Mouse (Mus musculus) lung, postnatal 0 days (tissue): ENCODE measurements around the gene Cdyl. TPM values are rescaled to one million over a fixed set of nuclear protein-coding genes. Genes with fewer than 3 reads are reported as not detected.

Experiments used
- ATAC-seq: fragments of 200-750 bp; cut with Nextera tagmentation; 2 replicates; pipeline ENCODE4 v1.8.0; 2017; ENCODE audit warnings: moderate library complexity
- DNase-seq: peaks from one replicate; pipeline ENCODE4 v3.0.0-alpha.2; 2016; ENCODE audit warnings: low spot score
- H3K27ac ChIP-seq: fragments of 300-500 bp; sonication (generic); 2 replicates; pipeline ENCODE4 v1.5.1; 2014; ENCODE audit warnings: antibody characterized with exemption, mild to moderate bottlenecking, low read length, mixed read lengths
- H3K27me3 ChIP-seq: fragments of 300-500 bp; sonication (generic); replicated peaks from 2 replicates; pipeline ENCODE4 v1.6.1; 2014; ENCODE audit warnings: low read length, mixed read lengths; ENCODE audit not compliant: insufficient read depth
- H3K36me3 ChIP-seq: fragments of 300-500 bp; sonication (generic); 2 replicates; pipeline ENCODE4 v1.6.1; 2014; ENCODE audit warnings: low read length, mixed read lengths; ENCODE audit not compliant: insufficient read depth
- H3K4me1 ChIP-seq: fragments of 300-500 bp; sonication (generic); 2 replicates; pipeline ENCODE4 v1.6.1; 2014; ENCODE audit warnings: antibody characterized with exemption, low read depth, low read length, mixed read lengths; ENCODE audit not compliant: insufficient read depth
- H3K4me2 ChIP-seq: fragments of 300-500 bp; sonication (generic); replicated peaks from 2 replicates; pipeline ENCODE4 v1.6.1; 2014; ENCODE audit warnings: low read depth, mild to moderate bottlenecking, low read length, moderate library complexity, mixed read lengths
- H3K4me3 ChIP-seq: fragments of 300-500 bp; sonication (generic); 2 replicates; pipeline ENCODE4 v1.5.1; 2014; ENCODE audit warnings: low read depth, low read length
- H3K9ac ChIP-seq: fragments of 300-500 bp; sonication (generic); replicated peaks from 2 replicates; pipeline ENCODE4 v1.6.1; 2014; ENCODE audit warnings: low read depth, mild to moderate bottlenecking
- H3K9me3 ChIP-seq: fragments of 300-500 bp; sonication (generic); 2 replicates; pipeline ENCODE4 v1.6.1; 2016; ENCODE audit warnings: low read length, mixed read lengths
- CTCF ChIP-seq: IDR thresholded peaks from 2 replicates; pipeline ENCODE4 v1.5.1; 2016; ENCODE audit warnings: antibody characterized with exemption, mild to moderate bottlenecking
- EP300 ChIP-seq: IDR thresholded peaks from 2 replicates; pipeline ENCODE4 v1.6.1; 2016; ENCODE audit warnings: antibody characterized with exemption, mild to moderate bottlenecking, control low read depth
- WGBS: fragments of 180-500 bp; shearing (Covaris S2); extraction: QIAGEN DNeasy Blood & Tissue Kit; methylation state at CpG from one replicate; pipeline ENCODE4 v1.1.7; 2014; 5-methylcytosine and 5-hydroxymethylcytosine counted together
- polyA plus RNA-seq: library from polyadenylated mRNA; unstranded; fragments of >200 nt; fragmentation: Nextera tagmentation; extraction: Ambion mirVana; gene quantifications from 2 replicates; pipeline ENCODE4 v1.2.1, GENCODE M21; 2015

Gene Cdyl
- polyA plus RNA-seq, 1 experiment from 2014 or later, result 9.4 TPM

GRCm38 (mm10) chr13:35739473-35739872 is 79.8 kb downstream of the Cdyl start:
- H3K4me2 ChIP-seq, result no peak overlapping the region
- H3K4me3 ChIP-seq, result no peak overlapping the region
- H3K9ac ChIP-seq, result no peak overlapping the region
- H3K27me3 ChIP-seq, result no peaks in the 10 kb centered on the region
- 39% methylated on average over 10 of the region's 10 CpGs for WGBS
- ATAC-seq (no peak), DNase-seq (no peak)
- H3K4me1 ChIP-seq, result peaks cover 12% of the 10 kb centered on the region; the same call in 1 of the 2 replicates
- no peak overlapping the region for H3K27ac ChIP-seq
- no peaks in the 10 kb centered on the region for H3K36me3 ChIP-seq
- TF ChIP-seq CTCF, result no peak
- no peak for TF ChIP-seq EP300
- H3K9me3 ChIP-seq, result no peaks in the 10 kb centered on the region

- no peaks in the 10 kb centered on the region for H3K36me3 ChIP-seq
- WGBS, result 5% methylated on average over 22 of the region's 61 CpGs
- peak overlapping the region; percentile 96 for H3K4me3 ChIP-seq
- TF ChIP-seq CTCF, result no peak
- TF ChIP-seq EP300, result no peak
- DNase-seq (peak; percentile 81), ATAC-seq (peak; percentile 85)
- H3K27ac ChIP-seq, result peak overlapping the region; percentile 87
- H3K4me1 ChIP-seq, result peaks cover 12% of the 10 kb centered on the region; the same call in 1 of the 2 replicates
- peak overlapping the region; percentile 94 for H3K4me2 ChIP-seq
- no peaks in the 10 kb centered on the region for H3K9me3 ChIP-seq
- H3K27me3 ChIP-seq, result no peaks in the 10 kb centered on the region
- H3K9ac ChIP-seq, result peak overlapping the region; percentile 27; the same call in 1 of the 2 replicates
Measured at GRCm38 (mm10) chr13:35740301-35741039, 80.8 kb downstream of the Cdyl start.

GRCm38 (mm10) chr13:35741040-35741619 is 81.5 kb downstream of the Cdyl start:
- ATAC-seq (peak; percentile 94), DNase-seq (peak; percentile 96)
- Histone ChIP-seq H3K4me3 (peak overlapping the region; percentile 96), H3K9ac (peak overlapping the region; percentile 86), H3K36me3 (no peaks in the 10 kb centered on the region), H3K27ac (peak overlapping the region; percentile 95), H3K9me3 (no peaks in the 10 kb centered on the region), H3K4me1 (peaks cover 12% of the 10 kb centered on the region; the same call in 1 of the 2 replicates), H3K27me3 (no peaks in the 10 kb centered on the region), H3K4me2 (peak overlapping the region; percentile 94)
- peak; percentile 68 for TF ChIP-seq CTCF
- no peak for TF ChIP-seq EP300
- 0% methylated on average over 45 of the region's 68 CpGs for WGBS

GRCm38 (mm10) chr13:35741620-35742421 is 82.2 kb downstream of the Cdyl start:
- peak; percentile 64 for DNase-seq
- WGBS, result under 1% methylated on average over 45 of the region's 93 CpGs
- TF ChIP-seq EP300 (no peak), CTCF (no peak)

GRCm38 (mm10) chr13:35742696-35743095 is 83.1 kb downstream of the Cdyl start:
- peaks cover 12% of the 10 kb centered on the region; the same call in 1 of the 2 replicates for H3K4me1 ChIP-seq
- H3K4me2 ChIP-seq, result peak overlapping the region; percentile 94
- ATAC-seq (no peak), DNase-seq (no peak)
- WGBS, result 16% methylated on average over 4 of the region's 4 CpGs
- H3K27me3 ChIP-seq, result no peaks in the 10 kb centered on the region
- peak overlapping the region; percentile 96 for H3K4me3 ChIP-seq
- H3K9me3 ChIP-seq, result no peaks in the 10 kb centered on the region
- no peaks in the 10 kb centered on the region for H3K36me3 ChIP-seq
- no peak for TF ChIP-seq CTCF
- no peak for TF ChIP-seq EP300
- H3K9ac ChIP-seq, result 0 out of 2 replicates have a peak overlapping the region, but pooled peaks have one; percentile 86
- 0 out of 2 replicates have a peak overlapping the region, but pooled peaks have one; percentile 95 for H3K27ac ChIP-seq

More at GRCm38 (mm10) chr13:35741620-35742421, 82.2 kb downstream of the Cdyl start:
- Histone ChIP-seq H3K4me2 (peak overlapping the region; percentile 94), H3K36me3 (no peaks in the 10 kb centered on the region), H3K4me3 (peak overlapping the region; percentile 96), H3K9ac (peak overlapping the region; percentile 86), H3K27me3 (no peaks in the 10 kb centered on the region), H3K9me3 (no peaks in the 10 kb centered on the region), H3K4me1 (peaks cover 12% of the 10 kb centered on the region; the same call in 1 of the 2 replicates), H3K27ac (peak overlapping the region; percentile 95)
- ATAC-seq, result peak; percentile 66
